Mouse (Mus musculus) MEL (cell line): ENCODE measurements at regions not wholly inside any gene's neighbourhood (a gene's known extent, or its start where the extent isn't known, plus 50 kb on each side); places are given as distances from the start of the nearest gene placed in this dataset.

Experiments used
- CTCF ChIP-seq, 3 experiments: IDR thresholded peaks in 2 of 3; conservative IDR thresholded peaks in 1 of 3; 2 replicates each; pipeline ENCODE4 v1.5.1; 2011 to 2012; ENCODE audit warnings: low read length in 3 of 3, low read depth in 2 of 3, mild to moderate bottlenecking in 2 of 3, improper control_type of control experiment in 1 of 3, inconsistent platforms in 1 of 3, mixed read lengths in 1 of 3, moderate library complexity in 1 of 3; ENCODE audit not compliant: control insufficient read depth in 1 of 3, insufficient read depth in 1 of 3, poor library complexity in 1 of 3, severe bottlenecking in 1 of 3
- UBTF ChIP-seq: IDR thresholded peaks from 2 replicates; pipeline ENCODE4 v1.6.1; 2012; ENCODE audit warnings: low read depth, mild to moderate bottlenecking, inconsistent platforms, low read length, improper control_type of control experiment, moderate library complexity, borderline replicate concordance; ENCODE audit not compliant: insufficient read depth

DNA sequence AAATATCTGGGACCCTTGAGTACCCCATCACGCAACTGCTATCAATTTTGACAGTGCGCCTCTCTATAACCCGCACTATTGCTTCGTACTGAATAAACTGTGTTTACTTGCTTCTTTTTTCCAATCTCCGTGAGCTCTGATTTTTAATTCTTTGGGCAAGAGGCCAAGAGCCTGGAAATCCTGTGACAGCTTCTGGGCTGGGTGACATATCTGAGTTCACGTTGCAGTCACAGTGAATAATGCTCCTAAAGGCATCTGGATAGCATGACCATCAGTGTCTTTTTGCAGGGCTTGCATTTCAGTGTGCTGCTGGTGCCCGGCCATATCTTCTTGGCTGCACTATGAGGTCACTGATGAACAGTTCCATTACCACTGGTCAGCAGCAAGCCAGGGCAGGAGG is 158.2 kb upstream of the Mocs1 start:
- no peak for TF ChIP-seq CTCF (IDR thresholded peaks at IDR 0.05 in 2 of 3, conservative IDR thresholded peaks at IDR 0.05 in 1 of 3; ENCODE audit: control insufficient read depth in 1 of 3, insufficient read depth in 1 of 3, low read depth in 2 of 3, low read length in 3 of 3, poor library complexity in 1 of 3, severe bottlenecking in 1 of 3)
- no peak for TF ChIP-seq UBTF
